Mouse (Mus musculus): ENCODE data around the gene Pigs. TPM values are rescaled to one million over a fixed set of nuclear protein-coding genes. Genes with fewer than 3 reads are reported as not detected.

Pigs gene
- 30.3 and 30.6 TPM in 2 replicates for polyA plus RNA-seq (2015; fragmentation: Nextera tagmentation; extraction: Ambion mirVana)

GRCm38 (mm10) chr11:78327634-78328511 lies at the start of gene Pigs:
Gene Pigs, plus strand, starts transcription at chr11:78328415.

DNA sequence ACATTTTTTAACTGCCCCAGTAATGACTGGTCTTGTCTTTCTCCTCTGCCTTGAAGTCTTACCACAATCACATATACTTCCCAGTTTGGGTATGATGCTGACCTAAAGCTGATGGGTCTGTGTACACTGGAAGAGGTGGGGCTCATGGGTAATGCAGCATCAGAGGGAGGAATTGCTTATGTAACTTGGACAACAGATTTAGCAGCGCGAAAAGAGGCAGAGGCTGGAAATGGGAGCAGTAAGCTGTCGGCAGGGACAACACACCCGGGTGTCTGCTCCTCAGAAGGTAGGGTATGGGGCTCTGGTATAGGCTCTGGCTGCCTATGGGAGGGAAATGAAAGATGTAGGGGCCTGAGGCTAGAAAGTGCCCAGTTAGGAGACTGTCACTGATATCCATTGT lies 37.6 kb upstream of the Pigs start, which contains the start of gene BC030499:
Gene BC030499, plus strand, starts transcription at position 188 of the 400 bp plus-strand sequence.

DNA sequence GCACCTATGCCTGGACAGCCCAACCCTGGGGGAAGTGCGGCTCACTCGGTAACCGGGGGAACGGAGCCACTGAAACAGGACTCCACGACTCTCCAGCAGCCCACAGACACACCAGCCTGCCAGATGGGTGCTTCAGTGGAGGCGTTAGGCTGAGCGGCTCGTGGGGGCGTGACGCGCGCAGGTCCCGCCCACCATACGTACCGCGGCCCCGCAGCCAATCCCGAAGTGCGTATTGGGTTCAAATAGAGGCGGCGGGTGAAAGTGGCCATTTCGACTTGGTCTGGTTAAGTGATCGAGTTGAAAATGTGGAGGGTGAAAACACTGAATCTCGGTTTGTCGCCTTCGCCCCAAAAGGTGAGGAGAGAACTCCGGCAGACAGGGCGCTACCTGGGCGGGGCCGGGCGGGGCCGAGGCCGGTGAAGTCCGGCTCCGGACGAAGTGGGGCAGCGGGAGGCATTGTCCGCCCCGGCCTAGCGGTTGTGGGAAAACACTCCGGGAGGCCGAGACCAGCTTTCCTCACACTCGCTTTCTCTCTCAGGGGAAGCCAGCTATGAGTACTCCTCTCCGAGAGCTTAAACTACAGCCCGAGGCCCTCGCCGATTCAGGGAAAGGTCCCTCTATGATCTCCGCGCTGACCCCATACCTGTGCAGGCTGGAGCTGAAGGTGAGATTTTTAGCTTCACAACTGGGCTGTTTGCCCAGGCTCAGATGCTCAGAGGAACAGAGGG lies 26.7 kb upstream of the Pigs start, which contains the start of gene Spag5:
Gene Spag5, plus strand, starts transcription at position 173 of the 728 bp plus-strand sequence.

DNA sequence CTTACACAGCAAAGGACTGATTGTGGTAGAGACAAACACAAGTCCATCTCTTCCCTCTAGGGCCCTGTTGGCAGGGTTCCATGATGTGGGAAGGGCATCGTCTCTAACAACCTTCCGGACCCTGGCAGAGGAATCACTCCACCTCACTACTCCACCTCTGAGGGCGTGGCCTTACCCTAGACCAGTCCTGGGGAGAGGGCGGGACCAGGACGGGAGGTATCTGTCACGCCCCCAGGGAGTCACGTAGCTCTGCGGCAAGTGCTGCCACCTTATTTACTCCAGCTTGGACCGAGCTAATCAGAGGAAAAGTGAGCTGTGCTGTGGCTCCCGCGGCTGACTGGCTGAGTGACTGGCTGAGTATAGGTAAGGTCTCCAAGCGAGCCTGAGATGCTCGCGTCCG lies 5.4 kb upstream of the Pigs start, which contains the start of gene Aldoc:
Gene Aldoc, plus strand, starts transcription at position 109 of the 400 bp plus-strand sequence.

GRCm38 (mm10) chr11:78343381-78344327 lies 15.4 kb downstream of the Pigs start, which contains the start of gene Unc119:
Gene Unc119, plus strand, starts transcription at chr11:78343482.

GRCm38 (mm10) chr11:78386508-78387043 lies 58.4 kb downstream of the Pigs start, which contains the start of gene Foxn1:
Gene Foxn1, minus strand, starts transcription at chr11:78386558.

Other genes starting within 250 kb of the Pigs start
- 15.8 and 17.1 TPM in 2 replicates for gene Eral1, start 248.0 kb upstream of the Pigs start, polyA plus RNA-seq (2015; fragmentation: Nextera tagmentation; extraction: Ambion mirVana)
- gene Fam222b, start 233.8 kb upstream of the Pigs start, polyA plus RNA-seq (2015; fragmentation: Nextera tagmentation; extraction: Ambion mirVana), result 6.6 and 7.5 TPM in 2 replicates
- gene Traf4, start 162.8 kb upstream of the Pigs start, polyA plus RNA-seq (2015; fragmentation: Nextera tagmentation; extraction: Ambion mirVana), result 22.4 and 23.0 TPM in 2 replicates
- 14.1 and 16.6 TPM in 2 replicates for gene Nek8, start 151.7 kb upstream of the Pigs start, polyA plus RNA-seq (2015; fragmentation: Nextera tagmentation; extraction: Ambion mirVana)
- gene Tlcd1, start 151.7 kb upstream of the Pigs start, polyA plus RNA-seq (2015; fragmentation: Nextera tagmentation; extraction: Ambion mirVana), result 40.3 and 43.9 TPM in 2 replicates
- 1,199 and 1,213 TPM in 2 replicates for gene Rpl23a, start 144.8 kb upstream of the Pigs start, polyA plus RNA-seq (2015; fragmentation: Nextera tagmentation; extraction: Ambion mirVana)
- gene Rab34, start 140.0 kb upstream of the Pigs start, polyA plus RNA-seq (2015; fragmentation: Nextera tagmentation; extraction: Ambion mirVana), result 24.2 and 31.4 TPM in 2 replicates
- 1.9 and 3.5 TPM in 2 replicates for gene Proca1, start 135.0 kb upstream of the Pigs start, polyA plus RNA-seq (2015; fragmentation: Nextera tagmentation; extraction: Ambion mirVana)
- gene Sdf2, start 82.7 kb upstream of the Pigs start, polyA plus RNA-seq (2015; fragmentation: Nextera tagmentation; extraction: Ambion mirVana), result 40.3 and 46.6 TPM in 2 replicates
- 9.3 and 9.9 TPM in 2 replicates for gene Supt6, start 82.4 kb upstream of the Pigs start, polyA plus RNA-seq (2015; fragmentation: Nextera tagmentation; extraction: Ambion mirVana)
- 44.2 and 50.1 TPM in 2 replicates for gene 2610507B11Rik, start 66.7 kb upstream of the Pigs start, polyA plus RNA-seq (2015; fragmentation: Nextera tagmentation; extraction: Ambion mirVana)
- gene BC030499, start 37.6 kb upstream of the Pigs start, polyA plus RNA-seq (2015; fragmentation: Nextera tagmentation; extraction: Ambion mirVana), result 0.28 and 0.48 TPM in 2 replicates
- 32.4 and 32.5 TPM in 2 replicates for gene Spag5, start 26.9 kb upstream of the Pigs start, polyA plus RNA-seq (2015; fragmentation: Nextera tagmentation; extraction: Ambion mirVana)
- 1.4 and 1.7 TPM in 2 replicates for gene Aldoc, start 5.4 kb upstream of the Pigs start, polyA plus RNA-seq (2015; fragmentation: Nextera tagmentation; extraction: Ambion mirVana)
- 42.3 and 46.7 TPM in 2 replicates for gene Unc119, start 15.1 kb downstream of the Pigs start, polyA plus RNA-seq (2015; fragmentation: Nextera tagmentation; extraction: Ambion mirVana)
- gene Foxn1, start 58.1 kb downstream of the Pigs start, polyA plus RNA-seq (2015; fragmentation: Nextera tagmentation; extraction: Ambion mirVana), result not detected in 2 replicates
- gene Slc13a2, start 93.8 kb downstream of the Pigs start, polyA plus RNA-seq (2015; fragmentation: Nextera tagmentation; extraction: Ambion mirVana), result 0.08 TPM in 1 of 2 replicates, not detected in the other
- gene Slc46a1, start 137.3 kb downstream of the Pigs start, polyA plus RNA-seq (2015; fragmentation: Nextera tagmentation; extraction: Ambion mirVana), result 2.3 and 3.3 TPM in 2 replicates
- gene Sarm1, start 169.3 kb downstream of the Pigs start, polyA plus RNA-seq (2015; fragmentation: Nextera tagmentation; extraction: Ambion mirVana), result 0.04 TPM in 1 of 2 replicates, not detected in the other
- 0.30 and 0.61 TPM in 2 replicates for gene Vtn, start 170.7 kb downstream of the Pigs start, polyA plus RNA-seq (2015; fragmentation: Nextera tagmentation; extraction: Ambion mirVana)
- not detected in 2 replicates for gene Sebox, start 175.0 kb downstream of the Pigs start, polyA plus RNA-seq (2015; fragmentation: Nextera tagmentation; extraction: Ambion mirVana)
- gene Tmem199, start 183.8 kb downstream of the Pigs start, polyA plus RNA-seq (2015; fragmentation: Nextera tagmentation; extraction: Ambion mirVana), result 23.5 and 23.7 TPM in 2 replicates
- gene Poldip2, start 183.8 kb downstream of the Pigs start, polyA plus RNA-seq (2015; fragmentation: Nextera tagmentation; extraction: Ambion mirVana), result 72.2 and 74.8 TPM in 2 replicates
- 10.6 and 15.0 TPM in 2 replicates for gene Tnfaip1, start 207.9 kb downstream of the Pigs start, polyA plus RNA-seq (2015; fragmentation: Nextera tagmentation; extraction: Ambion mirVana)
- 87.4 and 93.9 TPM in 2 replicates for gene Ift20, start 207.9 kb downstream of the Pigs start, polyA plus RNA-seq (2015; fragmentation: Nextera tagmentation; extraction: Ambion mirVana)
- gene Tmem97, start 222.4 kb downstream of the Pigs start, polyA plus RNA-seq (2015; fragmentation: Nextera tagmentation; extraction: Ambion mirVana), result 37.9 and 39.6 TPM in 2 replicates